Mouse (Mus musculus): Measurements from ENCODE around the gene Atp2b1. TPM values are rescaled to one million over a fixed set of nuclear protein-coding genes. Genes with fewer than 3 reads are reported as not detected.
A peak's percentile ranks its signal among the peaks of the same experiment; 100 is the strongest.

The Atp2b1 gene
- total and polyA plus RNA-seq, 3 experiments, result 18.5 to 160 (median 65.1) TPM

GRCm38 (mm10) chr10:98951286-98952270 lies 37.4 kb downstream of the Atp2b1 start:
- ATAC-seq (ENCODE audit: extremely low read depth, insufficient number of reproducible peaks, low FRiP score, poor library complexity, severe bottlenecking) (no peak), DNase-seq (ENCODE audit: low spot score) (no peak)
- peaks cover 62% of the 10 kb centered on the region for H3K4me1 ChIP-seq (ENCODE audit: insufficient read depth, low read depth, low read length)
- no peaks in the 10 kb centered on the region for H3K9me3 ChIP-seq (replicated peaks)
- no peak overlapping the region for H3K4me3 ChIP-seq (ENCODE audit: low read depth, low read length)
- peaks cover 29% of the 10 kb centered on the region for H3K36me3 ChIP-seq (replicated peaks)
- no peaks in the 10 kb centered on the region for H3K27me3 ChIP-seq (ENCODE audit: insufficient read depth, low read length)
- TF ChIP-seq GATA2 (IDR thresholded peaks at IDR 0.05; ENCODE audit: borderline replicate concordance, low read depth, low read length), result no peak
- no peak for TF ChIP-seq GATA1 (IDR thresholded peaks at IDR 0.05; ENCODE audit: borderline replicate concordance, low read length)

GRCm38 (mm10) chr10:98954230-98954993 lies 40.2 kb downstream of the Atp2b1 start:
- H3K4me1 ChIP-seq (ENCODE audit: insufficient read depth, low read depth, low read length), result peaks cover 65% of the 10 kb centered on the region
- ATAC-seq (ENCODE audit: extremely low read depth, insufficient number of reproducible peaks, low FRiP score, poor library complexity, severe bottlenecking) (no peak), DNase-seq (ENCODE audit: low spot score) (no peak)
- TF ChIP-seq CTCF (IDR thresholded peaks at IDR 0.05; ENCODE audit: low read depth, low read length) (no peak), GATA2 (IDR thresholded peaks at IDR 0.05; ENCODE audit: borderline replicate concordance, low read depth, low read length) (no peak), GATA1 (IDR thresholded peaks at IDR 0.05; ENCODE audit: borderline replicate concordance, low read length) (no peak), TAL1 (conservative IDR thresholded peaks at IDR 0.05; ENCODE audit: low read depth, low read length) (no peak), POLR2AphosphoS5 (IDR thresholded peaks at IDR 0.05; ENCODE audit: insufficient replicate concordance, low read depth, low read length) (no peak)
- H3K4me3 ChIP-seq (ENCODE audit: low read depth, low read length), result no peak overlapping the region
- no peaks in the 10 kb centered on the region for H3K9me3 ChIP-seq (replicated peaks)
- no peaks in the 10 kb centered on the region for H3K27me3 ChIP-seq (ENCODE audit: insufficient read depth, low read length)
- H3K36me3 ChIP-seq (replicated peaks), result peaks cover 32% of the 10 kb centered on the region

GRCm38 (mm10) chr10:98956124-98956523 lies 41.9 kb downstream of the Atp2b1 start:
- DNase-seq (ENCODE audit: low spot score) (no peak), ATAC-seq (ENCODE audit: extremely low read depth, insufficient number of reproducible peaks, low FRiP score, poor library complexity, severe bottlenecking) (no peak)
- H3K9me3 ChIP-seq (replicated peaks), result no peaks in the 10 kb centered on the region
- H3K4me3 ChIP-seq (ENCODE audit: low read depth, low read length), result no peak overlapping the region
- H3K36me3 ChIP-seq (replicated peaks), result peaks cover 32% of the 10 kb centered on the region
- TF ChIP-seq TAL1 (conservative IDR thresholded peaks at IDR 0.05; ENCODE audit: low read depth, low read length) (no peak), POLR2AphosphoS5 (IDR thresholded peaks at IDR 0.05; ENCODE audit: insufficient replicate concordance, low read depth, low read length) (no peak), GATA1 (IDR thresholded peaks at IDR 0.05; ENCODE audit: borderline replicate concordance, low read length) (no peak), GATA2 (IDR thresholded peaks at IDR 0.05; ENCODE audit: borderline replicate concordance, low read depth, low read length) (no peak), CTCF (IDR thresholded peaks at IDR 0.05; ENCODE audit: low read depth, low read length) (no peak)
- H3K27me3 ChIP-seq (ENCODE audit: insufficient read depth, low read length), result no peaks in the 10 kb centered on the region
- peaks cover 59% of the 10 kb centered on the region for H3K4me1 ChIP-seq (ENCODE audit: insufficient read depth, low read depth, low read length)

- Histone ChIP-seq H3K27me3 (ENCODE audit: insufficient read depth, low read length) (no peaks in the 10 kb centered on the region), H3K4me3 (ENCODE audit: low read depth, low read length) (no peak overlapping the region), H3K4me1 (ENCODE audit: insufficient read depth, low read depth, low read length) (peaks cover 71% of the 10 kb centered on the region), H3K36me3 (replicated peaks) (peaks cover 25% of the 10 kb centered on the region), H3K9me3 (replicated peaks) (no peaks in the 10 kb centered on the region)
- no peak for ATAC-seq (ENCODE audit: extremely low read depth, insufficient number of reproducible peaks, low FRiP score, poor library complexity, severe bottlenecking)
- no peak for DNase-seq (ENCODE audit: low spot score)
- TF ChIP-seq TAL1 (conservative IDR thresholded peaks at IDR 0.05; ENCODE audit: low read depth, low read length), result no peak
- TF ChIP-seq GATA1 (IDR thresholded peaks at IDR 0.05; ENCODE audit: borderline replicate concordance, low read length), result no peak
- TF ChIP-seq CTCF (IDR thresholded peaks at IDR 0.05; ENCODE audit: low read depth, low read length), result no peak
- TF ChIP-seq POLR2AphosphoS5 (IDR thresholded peaks at IDR 0.05; ENCODE audit: insufficient replicate concordance, low read depth, low read length), result no peak
- TF ChIP-seq GATA2 (IDR thresholded peaks at IDR 0.05; ENCODE audit: borderline replicate concordance, low read depth, low read length), result no peak
Measured at GRCm38 (mm10) chr10:98958752-98959151, 44.5 kb downstream of the Atp2b1 start.

- TF ChIP-seq TAL1 (conservative IDR thresholded peaks at IDR 0.05; ENCODE audit: low read depth, low read length), result no peak
- no peak for TF ChIP-seq CTCF (IDR thresholded peaks at IDR 0.05; ENCODE audit: low read depth, low read length)
- TF ChIP-seq GATA1 (IDR thresholded peaks at IDR 0.05; ENCODE audit: borderline replicate concordance, low read length), result no peak
- TF ChIP-seq GATA2 (IDR thresholded peaks at IDR 0.05; ENCODE audit: borderline replicate concordance, low read depth, low read length), result no peak
- no peak for TF ChIP-seq POLR2AphosphoS5 (IDR thresholded peaks at IDR 0.05; ENCODE audit: insufficient replicate concordance, low read depth, low read length)
- peaks cover 22% of the 10 kb centered on the region for H3K36me3 ChIP-seq (replicated peaks)
Measured at GRCm38 (mm10) chr10:98959385-98959784, 45.2 kb downstream of the Atp2b1 start.

GRCm38 (mm10) chr10:98960911-98961310 lies 46.7 kb downstream of the Atp2b1 start:
- TF ChIP-seq GATA1 (IDR thresholded peaks at IDR 0.05; ENCODE audit: borderline replicate concordance, low read length) (no peak), GATA2 (IDR thresholded peaks at IDR 0.05; ENCODE audit: borderline replicate concordance, low read depth, low read length) (no peak), TAL1 (conservative IDR thresholded peaks at IDR 0.05; ENCODE audit: low read depth, low read length) (no peak), POLR2AphosphoS5 (IDR thresholded peaks at IDR 0.05; ENCODE audit: insufficient replicate concordance, low read depth, low read length) (no peak), CTCF (IDR thresholded peaks at IDR 0.05; ENCODE audit: low read depth, low read length) (no peak)
- DNase-seq (ENCODE audit: low spot score), result no peak
- H3K9me3 ChIP-seq (replicated peaks), result no peaks in the 10 kb centered on the region
- H3K4me3 ChIP-seq (ENCODE audit: low read depth, low read length), result peak overlapping the region; percentile 1; the same call in 1 of the 2 replicates
- H3K27me3 ChIP-seq (ENCODE audit: insufficient read depth, low read length), result no peaks in the 10 kb centered on the region
- peaks cover 70% of the 10 kb centered on the region for H3K4me1 ChIP-seq (ENCODE audit: insufficient read depth, low read depth, low read length)
- ATAC-seq (ENCODE audit: extremely low read depth, insufficient number of reproducible peaks, low FRiP score, poor library complexity, severe bottlenecking), result peak; percentile 30
- peaks cover 20% of the 10 kb centered on the region for H3K36me3 ChIP-seq (replicated peaks)

More at GRCm38 (mm10) chr10:98959385-98959784, 45.2 kb downstream of the Atp2b1 start:
- DNase-seq (ENCODE audit: low spot score) (no peak), ATAC-seq (ENCODE audit: extremely low read depth, insufficient number of reproducible peaks, low FRiP score, poor library complexity, severe bottlenecking) (no peak)
- H3K4me3 ChIP-seq (ENCODE audit: low read depth, low read length), result no peak overlapping the region
- H3K4me1 ChIP-seq (ENCODE audit: insufficient read depth, low read depth, low read length), result peaks cover 71% of the 10 kb centered on the region
- no peaks in the 10 kb centered on the region for H3K9me3 ChIP-seq (replicated peaks)
- H3K27me3 ChIP-seq (ENCODE audit: insufficient read depth, low read length), result no peaks in the 10 kb centered on the region
